Mouse (Mus musculus) small intestine, adult 2 months (tissue): ENCODE measurements at regions not wholly inside any gene's neighbourhood (a gene's known extent, or its start where the extent isn't known, plus 50 kb on each side); places are given as distances from the start of the nearest gene placed in this dataset.

Source experiments
- H3K27ac ChIP-seq: fragments of 200-500 bp; 2 replicates; pipeline ENCODE4 v1.5.1; 2012; ENCODE audit warnings: low read depth, low read length, control low read depth, inconsistent platforms; ENCODE audit not compliant: insufficient read depth
- H3K27me3 ChIP-seq: fragments of 200-500 bp; 2 replicates; pipeline ENCODE4 v1.6.1; 2012; ENCODE audit warnings: mild to moderate bottlenecking, moderate library complexity, low read length, inconsistent platforms; ENCODE audit not compliant: control insufficient read depth, insufficient read depth
- H3K36me3 ChIP-seq: fragments of 200-500 bp; 2 replicates; pipeline ENCODE4 v1.6.1; 2012; ENCODE audit warnings: mild to moderate bottlenecking, low read length, control low read depth, inconsistent platforms; ENCODE audit not compliant: control insufficient read depth, insufficient read depth
- H3K4me1 ChIP-seq: fragments of 200-500 bp; 2 replicates; pipeline ENCODE4 v1.6.1; 2012; ENCODE audit warnings: low read length, inconsistent platforms, mixed read lengths; ENCODE audit not compliant: control insufficient read depth, insufficient read depth, insufficient read length
- H3K4me3 ChIP-seq: fragments of 200-500 bp; 2 replicates; pipeline ENCODE4 v1.5.1; 2012; ENCODE audit warnings: low read depth, mild to moderate bottlenecking, control low read depth, inconsistent platforms, low read length, moderate library complexity
- CTCF ChIP-seq: fragments of 200-500 bp; IDR thresholded peaks from 2 replicates; pipeline ENCODE4 v1.5.1; 2012; ENCODE audit warnings: low read depth, mild to moderate bottlenecking, control low read depth, inconsistent platforms, low read length, moderate library complexity, mixed read lengths; ENCODE audit not compliant: insufficient replicate concordance, insufficient read length; ENCODE audit errors: extremely low read depth
- POLR2A ChIP-seq: fragments of 200-500 bp; IDR thresholded peaks from 2 replicates; pipeline ENCODE4 v1.6.1; 2012; ENCODE audit warnings: low read depth, mild to moderate bottlenecking, control low read depth, inconsistent platforms, low read length, moderate library complexity
- WGBS: fragments of 180-500 bp; shearing (Covaris S2); methylation state at CpG from one replicate; pipeline ENCODE4 v1.1.7; 2018; 5-methylcytosine and 5-hydroxymethylcytosine counted together

GRCm38 (mm10) chr4:55824047-55824760, 291.9 kb upstream of the Klf4 start:
- TF ChIP-seq POLR2A (no peak), CTCF (no peak)
- no peaks in the 10 kb centered on the region for H3K36me3 ChIP-seq
- H3K27me3 ChIP-seq: no peaks in the 10 kb centered on the region
- H3K4me3 ChIP-seq: no peak overlapping the region
- no peaks in the 10 kb centered on the region for H3K4me1 ChIP-seq
- no peak overlapping the region for H3K27ac ChIP-seq
- 73% methylated on average over 9 of the region's 9 CpGs for WGBS

DNA sequence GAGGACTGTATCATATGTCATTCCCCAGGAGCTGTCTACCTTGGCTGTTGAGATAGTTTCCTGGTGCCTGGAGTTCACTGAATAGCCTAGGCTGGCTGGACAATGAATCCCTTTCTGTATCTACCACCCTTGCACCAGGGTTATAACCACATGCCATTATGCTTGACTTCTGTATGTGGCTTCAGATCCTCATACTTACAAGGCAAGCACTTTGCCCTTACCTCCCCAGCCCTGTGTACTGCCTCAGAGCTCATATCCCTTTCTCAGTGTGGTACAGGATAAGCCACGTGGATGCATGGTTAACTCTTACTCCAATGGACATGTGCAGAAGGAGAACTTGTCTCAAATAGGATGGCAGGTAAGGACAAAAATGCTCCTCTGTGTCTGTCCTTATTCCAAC, 291.3 kb upstream of the Klf4 start:
- no peaks in the 10 kb centered on the region for H3K4me1 ChIP-seq
- no peaks in the 10 kb centered on the region for H3K36me3 ChIP-seq
- H3K4me3 ChIP-seq: no peak overlapping the region
- no peak for TF ChIP-seq CTCF
- no peak for TF ChIP-seq POLR2A
- WGBS: 58% methylated on average over 1 of the region's 1 CpGs
- H3K27me3 ChIP-seq: no peaks in the 10 kb centered on the region
- no peak overlapping the region for H3K27ac ChIP-seq

DNA sequence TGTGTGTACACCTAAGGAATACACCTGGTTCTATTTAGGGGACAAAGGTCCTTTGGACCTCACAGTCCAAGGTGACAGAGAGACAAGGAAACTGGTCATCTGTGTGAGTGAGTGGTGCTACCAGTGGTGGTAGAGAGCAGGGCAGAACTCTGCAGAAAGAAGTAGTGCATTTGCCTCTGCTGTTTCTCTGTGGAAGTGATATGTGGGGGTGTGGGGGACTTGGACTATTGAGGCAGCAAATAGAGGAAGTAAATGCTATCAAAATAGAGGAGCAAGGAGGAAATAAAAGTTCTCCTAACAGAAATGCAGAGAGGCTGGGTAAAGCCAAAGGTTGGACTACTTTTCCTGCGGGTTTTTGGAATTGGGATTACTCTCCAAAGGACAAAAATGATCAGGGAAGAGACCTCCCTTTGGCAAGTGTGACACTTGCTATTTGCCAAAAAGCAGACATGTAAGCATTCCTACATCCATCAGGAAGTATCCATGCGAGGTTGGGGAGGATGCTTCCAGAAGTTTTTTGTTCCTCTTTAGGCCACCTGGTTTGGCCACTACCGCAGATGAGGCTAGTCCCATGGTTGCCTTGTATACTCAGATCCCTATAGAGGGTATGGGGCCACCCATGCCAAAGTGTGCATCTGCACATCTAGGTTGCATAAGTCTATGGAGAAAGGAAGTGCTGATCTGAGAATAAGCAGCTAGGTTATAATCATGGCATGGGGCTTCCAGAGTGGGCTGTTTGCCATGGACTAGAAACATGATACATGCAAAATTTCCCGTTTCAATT, 285.0 kb upstream of the Klf4 start:
- Histone ChIP-seq H3K4me1 (peaks cover 3% of the 10 kb centered on the region; the same call in 1 of the 2 replicates), H3K4me3 (no peak overlapping the region), H3K27me3 (no peaks in the 10 kb centered on the region), H3K27ac (no peak overlapping the region), H3K36me3 (no peaks in the 10 kb centered on the region)
- no peak for TF ChIP-seq POLR2A
- TF ChIP-seq CTCF: no peak
- 74% methylated on average over 4 of the region's 4 CpGs for whole genome bisulfite sequencing

DNA sequence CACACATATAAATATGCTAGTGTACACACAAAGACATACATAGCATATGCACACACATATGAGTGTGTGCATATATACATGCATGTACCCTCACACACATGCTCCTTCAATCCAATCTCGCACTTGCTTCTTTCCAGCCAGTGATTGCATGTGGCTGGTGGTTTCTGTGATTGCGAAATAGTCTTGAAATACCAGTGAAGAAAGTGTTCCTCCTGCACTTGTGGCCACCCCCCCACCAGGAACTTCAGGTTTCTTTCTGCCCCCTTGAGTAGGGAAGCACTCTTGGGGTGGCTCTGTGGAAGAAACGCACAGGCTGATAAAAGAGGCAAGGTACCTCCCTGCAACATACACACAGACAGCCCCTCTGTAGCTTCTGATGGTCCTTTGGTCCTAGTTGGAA, 283.6 kb upstream of the Klf4 start:
- TF ChIP-seq CTCF (no peak), POLR2A (no peak)
- Histone ChIP-seq H3K4me3 (no peak overlapping the region), H3K4me1 (peaks cover 3% of the 10 kb centered on the region; the same call in 1 of the 2 replicates), H3K27ac (no peak overlapping the region), H3K36me3 (no peaks in the 10 kb centered on the region), H3K27me3 (no peaks in the 10 kb centered on the region)
- WGBS: 59% methylated on average over 3 of the region's 3 CpGs

- WGBS: 42% methylated on average over 8 of the region's 8 CpGs
- no peaks in the 10 kb centered on the region for H3K27me3 ChIP-seq
- no peak overlapping the region for H3K4me3 ChIP-seq
- H3K36me3 ChIP-seq: no peaks in the 10 kb centered on the region
- peaks cover 3% of the 10 kb centered on the region; the same call in 1 of the 2 replicates for H3K4me1 ChIP-seq
- H3K27ac ChIP-seq: no peak overlapping the region
- no peak for TF ChIP-seq POLR2A
- no peak for TF ChIP-seq CTCF
Observed at GRCm38 (mm10) chr4:55812846-55813245, 280.6 kb upstream of the Klf4 start.

- no peaks in the 10 kb centered on the region for H3K36me3 ChIP-seq
- WGBS: 75% methylated on average over 3 of the region's 3 CpGs
- TF ChIP-seq POLR2A: no peak
- TF ChIP-seq CTCF: no peak
Observed at GRCm38 (mm10) chr4:55811656-55812055, 279.4 kb upstream of the Klf4 start.

DNA sequence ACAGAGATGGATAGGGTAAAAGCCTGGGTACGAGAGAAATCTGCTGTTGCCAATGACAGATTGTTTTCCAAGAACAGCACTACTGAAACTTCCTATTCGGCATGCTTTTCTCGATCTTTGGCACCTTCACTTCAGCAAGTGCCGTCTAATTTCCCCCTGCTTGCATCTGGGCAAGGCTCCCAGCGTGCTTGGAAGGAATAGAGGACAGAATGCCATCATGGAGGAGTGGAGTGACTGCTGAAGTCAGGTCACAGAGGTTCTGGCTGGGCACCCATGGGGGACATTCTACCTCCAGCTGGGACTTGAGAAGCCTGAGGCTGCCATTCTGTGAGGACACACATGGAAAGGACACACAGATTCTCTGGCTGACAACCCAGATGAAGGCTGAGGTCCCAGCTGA, 276.2 kb upstream of the Klf4 start:
- peaks cover 3% of the 10 kb centered on the region; the same call in 1 of the 2 replicates for H3K4me1 ChIP-seq
- TF ChIP-seq CTCF (no peak), POLR2A (no peak)
- H3K36me3 ChIP-seq: no peaks in the 10 kb centered on the region
- H3K4me3 ChIP-seq: no peak overlapping the region
- H3K27me3 ChIP-seq: no peaks in the 10 kb centered on the region
- H3K27ac ChIP-seq: no peak overlapping the region
- WGBS: 70% methylated on average over 5 of the region's 5 CpGs

More at GRCm38 (mm10) chr4:55811656-55812055, 279.4 kb upstream of the Klf4 start:
- peaks cover 3% of the 10 kb centered on the region; the same call in 1 of the 2 replicates for H3K4me1 ChIP-seq
- no peak overlapping the region for H3K27ac ChIP-seq
- no peaks in the 10 kb centered on the region for H3K27me3 ChIP-seq
- no peak overlapping the region for H3K4me3 ChIP-seq
